Mouse (Mus musculus) bone marrow macrophage, adult 2 months (primary cell): ENCODE results near the gene Schip1.

Experiments used
- CTCF ChIP-seq: IDR thresholded peaks from 2 replicates; pipeline ENCODE4 v1.5.1; 2012; ENCODE audit warnings: low read depth, mild to moderate bottlenecking, low read length, moderate library complexity
- POLR2A ChIP-seq: IDR thresholded peaks from 2 replicates; pipeline ENCODE4 v1.6.1; 2012; ENCODE audit warnings: mild to moderate bottlenecking, low read depth, low read length, borderline replicate concordance

GRCm38 (mm10) chr3:68203934-68204467 lies 139.4 kb downstream of the Schip1 start:
- TF ChIP-seq POLR2A (no peak), CTCF (no peak)
